Mouse (Mus musculus): ENCODE data around the gene Ldb3. TPM values are rescaled to one million over a fixed set of nuclear protein-coding genes. Genes with fewer than 3 reads are reported as not detected.

Ldb3 gene
- polyA plus RNA-seq, 1 experiment from 2014 or later = 6.0 TPM

DNA sequence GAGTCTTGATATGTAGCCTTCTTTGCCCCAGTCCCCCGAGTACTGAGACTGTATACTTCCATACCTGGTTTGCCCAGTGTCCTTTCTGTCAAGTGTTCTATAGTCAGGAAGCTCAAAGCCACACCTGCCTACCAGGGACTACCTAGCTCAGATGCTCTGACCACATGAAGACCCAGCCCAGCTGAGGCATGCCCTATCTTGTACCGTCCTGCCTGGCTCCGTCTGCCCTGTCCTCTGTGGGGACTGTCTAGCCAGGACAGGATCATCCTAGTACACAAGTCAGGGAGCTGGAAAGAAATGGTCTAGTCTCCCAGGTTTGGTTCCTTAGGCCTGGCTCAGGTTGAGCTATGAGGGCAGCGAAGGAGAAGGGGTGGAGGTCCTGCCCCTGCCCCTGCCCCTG is 19.9 kb downstream of the Ldb3 start:
- Histone ChIP-seq H3K36me3 (ENCODE audit: control insufficient read depth, insufficient read depth) (no peaks in the 10 kb centered on the region), H3K4me1 (ENCODE audit: control insufficient read depth, low read depth, low read length) (no peaks in the 10 kb centered on the region), H3K27ac (ENCODE audit: low read length) (no peak overlapping the region), H3K4me2 (ENCODE audit: low read depth, low read length) (no peak overlapping the region), H3K27me3 (ENCODE audit: control insufficient read depth, insufficient read depth, low read depth, low read length) (no peaks in the 10 kb centered on the region; the same call in 1 of the 2 replicates), H3K4me3 (ENCODE audit: low read depth, low read length) (no peak overlapping the region), H3K9me3 (replicated peaks; ENCODE audit: control insufficient read depth, low read length) (no peaks in the 10 kb centered on the region), H3K9ac (ENCODE audit: low read depth, low read length) (no peak overlapping the region)
- ATAC-seq (ENCODE audit: low read depth) = no peak
- 56% methylated on average over 4 of the region's 4 CpGs for WGBS (ENCODE audit: insufficient replicate concordance)

DNA sequence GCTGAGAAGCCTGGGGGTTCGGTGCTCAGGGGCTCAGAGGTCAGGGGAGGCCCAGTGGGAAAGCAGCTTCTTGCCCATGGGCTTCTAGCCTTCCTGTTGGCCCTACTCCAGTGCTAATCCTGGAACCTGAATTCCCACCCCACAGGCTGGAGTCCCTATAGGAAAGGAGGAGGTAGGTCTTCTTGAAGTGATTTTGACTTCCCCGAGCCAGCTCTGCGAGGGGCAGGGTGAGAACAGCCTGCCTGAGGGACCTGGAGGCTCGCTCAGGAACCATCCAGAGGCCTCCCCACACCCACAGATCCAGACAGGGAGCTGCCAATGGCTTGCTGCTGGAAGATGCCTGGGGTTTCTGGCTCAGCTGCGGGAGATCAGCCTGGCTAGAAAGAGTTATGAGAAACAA is 20.8 kb downstream of the Ldb3 start:
- Histone ChIP-seq H3K9ac (ENCODE audit: low read depth, low read length) (no peak overlapping the region), H3K27ac (ENCODE audit: low read length) (no peak overlapping the region), H3K36me3 (ENCODE audit: control insufficient read depth, insufficient read depth) (no peaks in the 10 kb centered on the region), H3K4me2 (ENCODE audit: low read depth, low read length) (no peak overlapping the region), H3K4me1 (ENCODE audit: control insufficient read depth, low read depth, low read length) (no peaks in the 10 kb centered on the region), H3K27me3 (ENCODE audit: control insufficient read depth, insufficient read depth, low read depth, low read length) (no peaks in the 10 kb centered on the region; the same call in 1 of the 2 replicates), H3K9me3 (replicated peaks; ENCODE audit: control insufficient read depth, low read length) (no peaks in the 10 kb centered on the region), H3K4me3 (ENCODE audit: low read depth, low read length) (no peak overlapping the region)
- 36% methylated on average over 5 of the region's 5 CpGs for WGBS (ENCODE audit: insufficient replicate concordance)
- ATAC-seq (ENCODE audit: low read depth) = no peak

DNA sequence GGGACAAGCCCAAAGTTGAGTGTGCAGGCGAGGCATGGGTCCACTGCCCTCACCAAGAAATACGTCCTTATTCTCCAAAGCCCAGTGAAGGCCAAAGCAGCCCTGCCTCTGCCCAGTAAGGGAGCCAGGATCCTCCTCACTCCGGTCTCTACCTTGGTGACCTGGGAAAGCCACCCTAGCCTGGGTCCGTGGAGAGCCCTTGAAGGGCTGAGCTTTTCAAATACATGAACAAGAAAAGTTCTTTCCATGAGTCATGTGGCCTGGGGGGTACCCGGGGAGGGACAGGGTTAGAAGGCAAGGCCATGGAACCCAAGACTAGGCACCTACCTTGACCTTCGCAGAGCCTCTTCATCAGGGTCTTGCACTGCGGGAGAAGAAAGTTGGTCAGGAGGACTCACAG is 22.0 kb downstream of the Ldb3 start:
- no peaks in the 10 kb centered on the region for H3K36me3 ChIP-seq (ENCODE audit: control insufficient read depth, insufficient read depth)
- H3K27ac ChIP-seq (ENCODE audit: low read length) = no peak overlapping the region
- H3K4me3 ChIP-seq (ENCODE audit: low read depth, low read length) = no peak overlapping the region
- H3K4me2 ChIP-seq (ENCODE audit: low read depth, low read length) = no peak overlapping the region
- 72% methylated on average over 7 of the region's 7 CpGs for WGBS (ENCODE audit: insufficient replicate concordance)
- no peaks in the 10 kb centered on the region for H3K4me1 ChIP-seq (ENCODE audit: control insufficient read depth, low read depth, low read length)
- H3K9ac ChIP-seq (ENCODE audit: low read depth, low read length) = no peak overlapping the region
- no peaks in the 10 kb centered on the region; the same call in 1 of the 2 replicates for H3K27me3 ChIP-seq (ENCODE audit: control insufficient read depth, insufficient read depth, low read depth, low read length)
- no peak for ATAC-seq (ENCODE audit: low read depth)
- H3K9me3 ChIP-seq (replicated peaks; ENCODE audit: control insufficient read depth, low read length) = no peaks in the 10 kb centered on the region

DNA sequence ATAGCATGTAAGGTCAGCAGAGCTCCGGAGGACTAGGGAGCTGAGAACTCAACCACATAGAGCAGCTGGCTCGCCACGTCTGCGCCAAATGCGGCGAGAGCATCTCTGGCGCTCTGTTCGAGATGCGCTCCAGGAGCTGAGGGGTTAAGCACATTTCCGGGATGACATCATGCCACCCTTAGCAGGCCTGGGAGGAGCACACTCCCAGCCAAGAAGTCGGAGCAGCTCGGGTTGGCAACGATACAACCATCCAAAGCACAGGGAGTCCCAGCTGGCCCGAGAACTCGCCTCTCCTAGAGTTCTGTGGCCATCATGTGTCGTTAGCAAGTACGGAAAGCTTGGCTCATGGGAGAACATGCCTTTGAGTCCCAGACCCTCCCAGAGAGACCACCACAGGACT is 22.8 kb downstream of the Ldb3 start:
- no peaks in the 10 kb centered on the region for H3K4me1 ChIP-seq (ENCODE audit: control insufficient read depth, low read depth, low read length)
- H3K9me3 ChIP-seq (replicated peaks; ENCODE audit: control insufficient read depth, low read length) = no peaks in the 10 kb centered on the region
- 63% methylated on average over 17 of the region's 17 CpGs for WGBS (ENCODE audit: insufficient replicate concordance)
- no peaks in the 10 kb centered on the region; the same call in 1 of the 2 replicates for H3K27me3 ChIP-seq (ENCODE audit: control insufficient read depth, insufficient read depth, low read depth, low read length)
- no peaks in the 10 kb centered on the region for H3K36me3 ChIP-seq (ENCODE audit: control insufficient read depth, insufficient read depth)
- ATAC-seq (ENCODE audit: low read depth) = no peak
- H3K27ac ChIP-seq (ENCODE audit: low read length) = no peak overlapping the region
- H3K9ac ChIP-seq (ENCODE audit: low read depth, low read length) = no peak overlapping the region
- H3K4me3 ChIP-seq (ENCODE audit: low read depth, low read length) = no peak overlapping the region
- H3K4me2 ChIP-seq (ENCODE audit: low read depth, low read length) = no peak overlapping the region

DNA sequence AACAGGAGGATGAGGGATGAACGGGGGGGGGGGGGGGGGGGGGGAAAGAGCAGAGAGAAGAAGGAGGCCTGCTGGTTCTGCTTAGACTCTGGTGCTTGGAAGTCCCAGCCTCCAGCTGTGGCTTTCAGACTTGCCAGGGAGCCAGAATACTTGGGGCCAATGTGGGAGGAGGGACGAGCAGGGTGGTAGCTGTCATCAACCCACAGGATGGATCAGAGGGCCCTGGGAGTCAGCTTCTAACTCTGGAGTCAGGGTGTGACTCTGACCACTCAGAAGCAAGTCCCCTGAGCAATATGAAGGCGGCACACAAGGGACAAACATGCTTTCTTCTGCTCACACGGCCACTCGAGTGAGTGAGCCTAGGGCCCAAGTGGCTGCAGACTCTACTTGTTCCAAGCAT is 23.8 kb downstream of the Ldb3 start:
- Histone ChIP-seq H3K4me1 (ENCODE audit: control insufficient read depth, low read depth, low read length) (no peaks in the 10 kb centered on the region), H3K4me2 (ENCODE audit: low read depth, low read length) (no peak overlapping the region), H3K27me3 (ENCODE audit: control insufficient read depth, insufficient read depth, low read depth, low read length) (no peaks in the 10 kb centered on the region; the same call in 1 of the 2 replicates), H3K36me3 (ENCODE audit: control insufficient read depth, insufficient read depth) (no peaks in the 10 kb centered on the region), H3K4me3 (ENCODE audit: low read depth, low read length) (no peak overlapping the region), H3K27ac (ENCODE audit: low read length) (no peak overlapping the region), H3K9me3 (replicated peaks; ENCODE audit: control insufficient read depth, low read length) (no peaks in the 10 kb centered on the region), H3K9ac (ENCODE audit: low read depth, low read length) (no peak overlapping the region)
- 64% methylated on average over 5 of the region's 5 CpGs for WGBS (ENCODE audit: insufficient replicate concordance)
- ATAC-seq (ENCODE audit: low read depth) = no peak

DNA sequence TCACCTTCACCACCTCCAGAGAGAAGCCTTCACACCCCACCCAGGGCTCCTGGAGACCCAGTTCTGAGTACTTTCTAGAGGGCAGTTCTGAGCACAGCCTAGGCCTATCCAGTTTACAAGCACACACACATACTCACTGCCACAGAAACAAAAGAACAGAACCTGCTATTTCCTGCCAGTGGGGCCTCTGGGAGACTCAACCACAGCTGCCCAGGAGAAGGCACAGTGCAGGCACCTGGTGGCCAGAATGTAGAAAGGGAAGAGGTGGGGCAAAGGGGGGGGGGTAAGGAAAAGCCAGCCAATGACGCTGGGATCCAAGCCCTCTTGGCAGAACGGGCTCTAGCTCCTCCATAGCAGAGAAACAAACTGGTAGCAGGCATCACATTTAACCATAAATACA is 26.1 kb downstream of the Ldb3 start:
- H3K27ac ChIP-seq (ENCODE audit: low read length) = no peak overlapping the region
- H3K4me3 ChIP-seq (ENCODE audit: low read depth, low read length) = no peak overlapping the region
- H3K36me3 ChIP-seq (ENCODE audit: control insufficient read depth, insufficient read depth) = no peaks in the 10 kb centered on the region
- H3K27me3 ChIP-seq (ENCODE audit: control insufficient read depth, insufficient read depth, low read depth, low read length) = no peaks in the 10 kb centered on the region
- H3K9me3 ChIP-seq (replicated peaks; ENCODE audit: control insufficient read depth, low read length) = no peaks in the 10 kb centered on the region
- no peak overlapping the region for H3K4me2 ChIP-seq (ENCODE audit: low read depth, low read length)
- WGBS (ENCODE audit: insufficient replicate concordance) = 9% methylated on average over 2 of the region's 2 CpGs
- no peak overlapping the region for H3K9ac ChIP-seq (ENCODE audit: low read depth, low read length)
- no peaks in the 10 kb centered on the region for H3K4me1 ChIP-seq (ENCODE audit: control insufficient read depth, low read depth, low read length)
- no peak for ATAC-seq (ENCODE audit: low read depth)

DNA sequence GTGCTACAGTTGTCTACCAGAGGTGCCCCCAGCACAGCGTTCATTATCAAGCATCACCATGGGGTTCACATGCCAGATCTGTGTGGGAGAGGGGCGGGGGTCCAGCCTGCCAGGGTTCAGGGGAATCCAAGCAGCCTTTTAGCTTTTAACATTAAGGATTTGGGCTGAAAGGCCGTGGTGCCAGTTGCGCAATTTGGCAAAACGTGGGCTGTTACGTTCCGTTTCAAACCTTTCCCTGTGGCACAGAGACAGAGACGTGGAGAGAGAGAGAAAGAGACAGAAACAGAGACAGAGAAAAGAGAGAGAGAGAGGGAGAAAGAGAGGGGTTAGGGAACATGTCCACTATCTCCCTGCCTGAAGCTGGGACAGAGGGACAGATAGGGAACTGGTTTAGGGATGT is 26.8 kb downstream of the Ldb3 start:
- H3K27ac ChIP-seq (ENCODE audit: low read length) = no peak overlapping the region
- WGBS (ENCODE audit: insufficient replicate concordance) = 64% methylated on average over 8 of the region's 8 CpGs
- no peak overlapping the region for H3K4me2 ChIP-seq (ENCODE audit: low read depth, low read length)
- H3K9me3 ChIP-seq (replicated peaks; ENCODE audit: control insufficient read depth, low read length) = no peaks in the 10 kb centered on the region
- H3K27me3 ChIP-seq (ENCODE audit: control insufficient read depth, insufficient read depth, low read depth, low read length) = no peaks in the 10 kb centered on the region
- no peak overlapping the region for H3K4me3 ChIP-seq (ENCODE audit: low read depth, low read length)
- no peaks in the 10 kb centered on the region for H3K4me1 ChIP-seq (ENCODE audit: control insufficient read depth, low read depth, low read length)
- no peaks in the 10 kb centered on the region for H3K36me3 ChIP-seq (ENCODE audit: control insufficient read depth, insufficient read depth)
- no peak for ATAC-seq (ENCODE audit: low read depth)
- H3K9ac ChIP-seq (ENCODE audit: low read depth, low read length) = no peak overlapping the region

DNA sequence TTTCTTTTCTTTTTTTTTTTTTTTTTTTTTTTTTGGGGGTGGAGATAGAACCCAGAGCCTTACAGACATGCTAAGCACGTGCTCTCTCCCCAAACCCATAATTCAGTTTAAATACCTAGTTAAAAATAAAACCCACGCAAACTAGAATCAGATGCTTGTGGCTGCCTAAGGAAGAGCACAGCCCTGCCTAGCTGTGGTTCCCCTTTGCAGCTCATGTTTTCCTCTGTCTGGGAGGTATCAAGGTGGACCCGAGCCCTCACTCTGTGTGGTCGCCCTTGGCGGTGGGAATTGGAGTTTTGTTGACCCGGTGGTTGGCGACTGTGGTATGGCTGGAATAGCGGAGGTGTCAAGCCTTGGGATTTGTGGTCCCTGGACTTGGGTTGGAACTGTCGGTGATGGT is 29.5 kb downstream of the Ldb3 start:
- WGBS (ENCODE audit: insufficient replicate concordance) = 60% methylated on average over 9 of the region's 9 CpGs
- Histone ChIP-seq H3K4me1 (ENCODE audit: control insufficient read depth, low read depth, low read length) (no peaks in the 10 kb centered on the region), H3K4me2 (ENCODE audit: low read depth, low read length) (no peak overlapping the region), H3K27ac (ENCODE audit: low read length) (no peak overlapping the region), H3K9me3 (replicated peaks; ENCODE audit: control insufficient read depth, low read length) (no peaks in the 10 kb centered on the region), H3K27me3 (ENCODE audit: control insufficient read depth, insufficient read depth, low read depth, low read length) (no peaks in the 10 kb centered on the region), H3K4me3 (ENCODE audit: low read depth, low read length) (no peak overlapping the region), H3K36me3 (ENCODE audit: control insufficient read depth, insufficient read depth) (no peaks in the 10 kb centered on the region), H3K9ac (ENCODE audit: low read depth, low read length) (no peak overlapping the region)
- no peak for ATAC-seq (ENCODE audit: low read depth)

DNA sequence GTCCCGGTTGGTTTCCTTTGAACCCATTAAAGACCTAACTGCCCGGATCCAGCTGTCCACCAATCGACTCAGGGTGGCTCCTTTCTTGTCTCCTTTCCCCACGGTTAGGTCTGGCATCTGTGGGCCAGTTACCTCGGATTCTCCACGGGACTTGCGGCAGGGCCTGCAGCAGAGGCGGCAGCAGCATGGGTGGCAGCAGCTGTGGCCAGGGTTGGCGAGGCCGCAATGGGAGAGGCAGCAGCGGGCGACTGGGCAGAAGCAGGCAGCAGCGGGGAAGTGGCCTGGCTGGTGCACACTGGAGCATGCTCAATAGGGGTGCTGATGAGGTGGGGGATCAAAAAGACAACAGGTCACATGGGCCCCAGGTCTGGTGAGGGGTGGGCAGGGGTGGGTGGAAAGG is 33.3 kb downstream of the Ldb3 start:
- Histone ChIP-seq H3K4me1 (ENCODE audit: control insufficient read depth, low read depth, low read length) (no peaks in the 10 kb centered on the region), H3K4me3 (ENCODE audit: low read depth, low read length) (no peak overlapping the region), H3K36me3 (ENCODE audit: control insufficient read depth, insufficient read depth) (no peaks in the 10 kb centered on the region), H3K27me3 (ENCODE audit: control insufficient read depth, insufficient read depth, low read depth, low read length) (no peaks in the 10 kb centered on the region), H3K9ac (ENCODE audit: low read depth, low read length) (no peak overlapping the region), H3K9me3 (replicated peaks; ENCODE audit: control insufficient read depth, low read length) (no peaks in the 10 kb centered on the region), H3K27ac (ENCODE audit: low read length) (no peak overlapping the region), H3K4me2 (ENCODE audit: low read depth, low read length) (no peak overlapping the region)
- 60% methylated on average over 13 of the region's 13 CpGs for WGBS (ENCODE audit: insufficient replicate concordance)
- ATAC-seq (ENCODE audit: low read depth) = no peak

DNA sequence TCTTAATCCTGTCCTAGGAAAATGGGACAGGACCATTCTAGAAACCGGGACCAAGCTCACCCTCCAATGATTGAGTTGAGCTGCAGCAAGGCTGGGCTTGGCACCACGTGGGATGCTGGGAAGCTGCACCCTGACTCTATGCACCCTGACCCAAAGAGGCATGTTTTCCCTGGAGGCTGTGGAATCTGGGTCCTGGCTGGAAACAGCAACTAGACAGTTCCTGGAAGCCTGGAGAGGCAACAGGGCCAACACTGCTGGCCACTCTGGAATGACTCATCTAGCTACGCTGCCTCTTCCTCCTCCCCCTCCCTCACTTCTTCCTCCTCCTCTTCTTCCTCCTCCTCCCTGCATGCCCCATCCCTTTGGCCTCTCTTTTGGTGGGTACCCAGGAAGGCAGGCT is 34.4 kb downstream of the Ldb3 start:
- no peak overlapping the region for H3K27ac ChIP-seq (ENCODE audit: low read length)
- peaks cover 8% of the 10 kb centered on the region for H3K27me3 ChIP-seq (ENCODE audit: control insufficient read depth, insufficient read depth, low read depth, low read length)
- H3K4me1 ChIP-seq (ENCODE audit: control insufficient read depth, low read depth, low read length) = no peaks in the 10 kb centered on the region
- no peak overlapping the region for H3K4me3 ChIP-seq (ENCODE audit: low read depth, low read length)
- no peaks in the 10 kb centered on the region for H3K9me3 ChIP-seq (replicated peaks; ENCODE audit: control insufficient read depth, low read length)
- H3K36me3 ChIP-seq (ENCODE audit: control insufficient read depth, insufficient read depth) = no peaks in the 10 kb centered on the region
- H3K4me2 ChIP-seq (ENCODE audit: low read depth, low read length) = no peak overlapping the region
- WGBS (ENCODE audit: insufficient replicate concordance) = 39% methylated on average over 3 of the region's 3 CpGs
- no peak for ATAC-seq (ENCODE audit: low read depth)
- no peak overlapping the region for H3K9ac ChIP-seq (ENCODE audit: low read depth, low read length)

All from liver, embryonic 16.5 days (tissue).